In genomic region chr8:11498281-11498680, GRCm38 (mm10) we compare ENCODE assay signal across 8 mouse cellular contexts. TPM values are rescaled to one million over a fixed set of nuclear protein-coding genes. Genes with fewer than 3 reads are reported as not detected.
DNase-seq lines count a peak whose midpoint lies in the region; ATAC-seq and TF ChIP-seq lines count a peak whose summit lies in the region.

No protein-coding gene starts in this region.

- no peaks in the 10 kb centered on the region for H3K9me3 ChIP-seq in kidney, embryonic 16.5 days (ENCODE audit: low read length)
- no peaks in the 10 kb centered on the region for H3K9me3 ChIP-seq in embryonic facial prominence, embryonic 15.5 days (replicated peaks)
- no peaks in the 10 kb centered on the region for H3K9me3 ChIP-seq in limb, embryonic 14.5 days (ENCODE audit: control insufficient read depth, low read length)
- H3K9me3 ChIP-seq in neural tube, embryonic 13.5 days, result no peaks in the 10 kb centered on the region

- no peak for TF ChIP-seq POLR2A in limb, embryonic 14.5 days (IDR thresholded peaks at IDR 0.05; ENCODE audit: borderline replicate concordance, extremely low read depth, insufficient read depth, insufficient read length)

- no peak overlapping the region for H3K27ac ChIP-seq in kidney, embryonic 16.5 days (ENCODE audit: low read length)
- H3K27ac ChIP-seq in embryonic facial prominence, embryonic 15.5 days (replicated peaks), result 0 out of 2 replicates have a peak overlapping the region, but pooled peaks have one; percentile 44
- H3K27ac ChIP-seq in limb, embryonic 14.5 days (replicated peaks; ENCODE audit: low read depth, low read length), result no peak overlapping the region
- H3K27ac ChIP-seq in neural tube, embryonic 13.5 days (replicated peaks), result peak overlapping the region; percentile 91; the same call in 1 of the 2 replicates

- 76% methylated on average over 12 of the region's 12 CpGs for WGBS in kidney, embryonic 16.5 days
- WGBS in embryonic facial prominence, embryonic 15.5 days, result 59% methylated on average over 12 of the region's 12 CpGs
- WGBS in limb, embryonic 14.5 days, result 74% methylated on average over 12 of the region's 12 CpGs
- 83% methylated on average over 12 of the region's 12 CpGs for WGBS in neural tube, embryonic 13.5 days

- H3K9ac ChIP-seq in kidney, embryonic 16.5 days (replicated peaks; ENCODE audit: low read length), result peak overlapping the region; percentile 92
- H3K9ac ChIP-seq in embryonic facial prominence, embryonic 15.5 days, result peak overlapping the region; percentile 85; the same call in 1 of the 2 replicates
- peak overlapping the region; percentile 77; the same call in 1 of the 2 replicates for H3K9ac ChIP-seq in limb, embryonic 14.5 days (ENCODE audit: low read depth, low read length, severe bottlenecking)
- peak overlapping the region; percentile 91; the same call in 1 of the 2 replicates for H3K9ac ChIP-seq in neural tube, embryonic 13.5 days

- peaks cover 4% of the 10 kb centered on the region for H3K36me3 ChIP-seq in kidney, embryonic 16.5 days (ENCODE audit: insufficient read depth, low read length)
- peaks cover 13% of the 10 kb centered on the region for H3K36me3 ChIP-seq in embryonic facial prominence, embryonic 15.5 days
- H3K36me3 ChIP-seq in limb, embryonic 14.5 days (ENCODE audit: control insufficient read depth, insufficient read depth, low read length), result peaks cover 10% of the 10 kb centered on the region; the same call in 1 of the 2 replicates
- H3K36me3 ChIP-seq in neural tube, embryonic 13.5 days, result peaks cover 13% of the 10 kb centered on the region

- H3K4me1 ChIP-seq in kidney, embryonic 16.5 days (ENCODE audit: insufficient read depth, low read length), result peaks cover 18% of the 10 kb centered on the region
- peaks cover 24% of the 10 kb centered on the region for H3K4me1 ChIP-seq in embryonic facial prominence, embryonic 15.5 days
- H3K4me1 ChIP-seq in limb, embryonic 14.5 days (ENCODE audit: control insufficient read depth, insufficient read depth, low read length), result peaks cover 12% of the 10 kb centered on the region
- H3K4me1 ChIP-seq in neural tube, embryonic 13.5 days (replicated peaks), result peaks cover 30% of the 10 kb centered on the region

- H3K4me3 ChIP-seq in kidney, embryonic 16.5 days (ENCODE audit: low read length), result peak overlapping the region; percentile 95
- peak overlapping the region; percentile 94 for H3K4me3 ChIP-seq in embryonic facial prominence, embryonic 15.5 days (replicated peaks)
- H3K4me3 ChIP-seq in limb, embryonic 14.5 days (replicated peaks; ENCODE audit: low read length), result peak overlapping the region; percentile 87
- peak overlapping the region; percentile 84 for H3K4me3 ChIP-seq in neural tube, embryonic 13.5 days

- H3K27me3 ChIP-seq in kidney, embryonic 16.5 days (ENCODE audit: insufficient read depth, low read length), result no peaks in the 10 kb centered on the region
- peaks cover 11% of the 10 kb centered on the region; the same call in 1 of the 2 replicates for H3K27me3 ChIP-seq in embryonic facial prominence, embryonic 15.5 days
- no peaks in the 10 kb centered on the region for H3K27me3 ChIP-seq in limb, embryonic 14.5 days (ENCODE audit: control insufficient read depth, insufficient read depth, low read length)
- peaks cover 25% of the 10 kb centered on the region for H3K27me3 ChIP-seq in neural tube, embryonic 13.5 days

- DNase-seq in kidney, adult 11 months, result no peak
- no peak for DNase-seq in limb, embryonic 14.5 days (ENCODE audit: low spot score)
- DNase-seq in layer of hippocampus, postnatal 14 days (ENCODE audit: low spot score in 2 of 2), result no peak
- DNase-seq in frontal cortex, postnatal 10 days (ENCODE audit: low spot score in 2 of 2), result no peak

- ATAC-seq in kidney, embryonic 16.5 days (ENCODE audit: low FRiP score, low TSS enrichment), result no peak
- no peak for ATAC-seq in embryonic facial prominence, embryonic 15.5 days (ENCODE audit: insufficient number of reproducible peaks, low FRiP score, low TSS enrichment, low read depth)
- no peak for ATAC-seq in limb, embryonic 14.5 days (ENCODE audit: low FRiP score, low read depth)
- ATAC-seq in neural tube, embryonic 13.5 days (ENCODE audit: low read depth), result no peak
- no peak for ATAC-seq in granulocyte monocyte progenitor cell, adult 5-6 weeks (replicated peaks; ENCODE audit: poor library complexity, severe bottlenecking)

- H3K4me2 ChIP-seq in kidney, embryonic 16.5 days (replicated peaks; ENCODE audit: low read depth, low read length), result peak overlapping the region; percentile 64
- peak overlapping the region; percentile 84 for H3K4me2 ChIP-seq in embryonic facial prominence, embryonic 15.5 days (replicated peaks)
- H3K4me2 ChIP-seq in limb, embryonic 14.5 days (replicated peaks; ENCODE audit: low read depth, low read length, severe bottlenecking), result peak overlapping the region; percentile 78
- H3K4me2 ChIP-seq in neural tube, embryonic 13.5 days, result peak overlapping the region; percentile 69

RNA-seq across cellular contexts. Expression of gene Naxd, which starts 1.0 kb away (rescaled TPM):
- 125 and 132 TPM in 2 replicates for polyA plus RNA-seq in kidney, embryonic 16.5 days (2015; fragmentation: Nextera tagmentation; extraction: Ambion mirVana)
- polyA plus RNA-seq in embryonic facial prominence, embryonic 15.5 days (2015; fragmentation: Nextera tagmentation; extraction: Ambion mirVana), result 120 and 132 TPM in 2 replicates
- 117 and 129 TPM in 2 replicates for polyA plus RNA-seq in limb, embryonic 14.5 days (2012; rRNA removed)
- 112 and 118 TPM in 2 replicates for polyA plus RNA-seq in limb, embryonic 14.5 days (2014; fragmentation: Nextera tagmentation; extraction: Ambion mirVana)
- 148 and 150 TPM in 2 replicates for polyA plus RNA-seq in neural tube, embryonic 13.5 days (2015; fragmentation: Nextera tagmentation; extraction: Ambion mirVana)
- total RNA-seq in layer of hippocampus, postnatal 14 days (2021), result 10 to 100 TPM; 55.5 to 58.7 TPM
- total RNA-seq in granulocyte monocyte progenitor cell, adult 5-6 weeks (2014; fragmentation: Nextera tagmentation), result 69.3 and 72.1 TPM in 2 replicates
- 58.3 and 70.2 TPM in 2 replicates for total RNA-seq in granulocyte monocyte progenitor cell, adult 5-6 weeks (2017)

RNA-seq across cellular contexts. Expression of gene Rab20, which starts 19.8 kb away (rescaled TPM):
- polyA plus RNA-seq in kidney, embryonic 16.5 days (2015; fragmentation: Nextera tagmentation; extraction: Ambion mirVana), result 30.6 and 37.3 TPM in 2 replicates
- polyA plus RNA-seq in embryonic facial prominence, embryonic 15.5 days (2015; fragmentation: Nextera tagmentation; extraction: Ambion mirVana), result 2.0 and 2.1 TPM in 2 replicates
- 1.6 and 1.8 TPM in 2 replicates for polyA plus RNA-seq in limb, embryonic 14.5 days (2012; rRNA removed)
- polyA plus RNA-seq in limb, embryonic 14.5 days (2014; fragmentation: Nextera tagmentation; extraction: Ambion mirVana), result 1.7 and 2.1 TPM in 2 replicates
- polyA plus RNA-seq in neural tube, embryonic 13.5 days (2015; fragmentation: Nextera tagmentation; extraction: Ambion mirVana), result 1.4 and 1.5 TPM in 2 replicates
- under 1 TPM; 0.74 to 0.94 TPM for total RNA-seq in layer of hippocampus, postnatal 14 days (2021)
- 3.5 and 4.6 TPM in 2 replicates for total RNA-seq in granulocyte monocyte progenitor cell, adult 5-6 weeks (2014; fragmentation: Nextera tagmentation)
- 0.69 and 4.8 TPM in 2 replicates for total RNA-seq in granulocyte monocyte progenitor cell, adult 5-6 weeks (2017)

RNA-seq across cellular contexts. Expression of gene Cars2, which starts 52.3 kb away (rescaled TPM):
- polyA plus RNA-seq in kidney, embryonic 16.5 days (2015; fragmentation: Nextera tagmentation; extraction: Ambion mirVana), result 27.0 and 27.3 TPM in 2 replicates
- polyA plus RNA-seq in embryonic facial prominence, embryonic 15.5 days (2015; fragmentation: Nextera tagmentation; extraction: Ambion mirVana), result 28.7 and 31.4 TPM in 2 replicates
- 66.7 and 77.4 TPM in 2 replicates for polyA plus RNA-seq in limb, embryonic 14.5 days (2012; rRNA removed)
- polyA plus RNA-seq in limb, embryonic 14.5 days (2014; fragmentation: Nextera tagmentation; extraction: Ambion mirVana), result 26.4 and 27.5 TPM in 2 replicates
- 25.1 and 25.4 TPM in 2 replicates for polyA plus RNA-seq in neural tube, embryonic 13.5 days (2015; fragmentation: Nextera tagmentation; extraction: Ambion mirVana)
- total RNA-seq in layer of hippocampus, postnatal 14 days (2021), result 10 to 100 TPM; 20.5 to 22.4 TPM
- total RNA-seq in granulocyte monocyte progenitor cell, adult 5-6 weeks (2014; fragmentation: Nextera tagmentation), result 51.9 and 58.5 TPM in 2 replicates
- 38.4 and 39.0 TPM in 2 replicates for total RNA-seq in granulocyte monocyte progenitor cell, adult 5-6 weeks (2017)

RNA-seq across cellular contexts. Expression of gene Ing1, which starts 57.1 kb away (rescaled TPM):
- polyA plus RNA-seq in kidney, embryonic 16.5 days (2015; fragmentation: Nextera tagmentation; extraction: Ambion mirVana), result 34.0 and 37.9 TPM in 2 replicates
- polyA plus RNA-seq in embryonic facial prominence, embryonic 15.5 days (2015; fragmentation: Nextera tagmentation; extraction: Ambion mirVana), result 36.3 and 49.5 TPM in 2 replicates
- polyA plus RNA-seq in limb, embryonic 14.5 days (2012; rRNA removed), result 38.5 and 63.6 TPM in 2 replicates
- 42.9 and 49.7 TPM in 2 replicates for polyA plus RNA-seq in limb, embryonic 14.5 days (2014; fragmentation: Nextera tagmentation; extraction: Ambion mirVana)
- 54.4 and 56.9 TPM in 2 replicates for polyA plus RNA-seq in neural tube, embryonic 13.5 days (2015; fragmentation: Nextera tagmentation; extraction: Ambion mirVana)
- total RNA-seq in layer of hippocampus, postnatal 14 days (2021), result 10 to 100 TPM; 28.6 to 36.7 TPM
- total RNA-seq in granulocyte monocyte progenitor cell, adult 5-6 weeks (2014; fragmentation: Nextera tagmentation), result 33.8 and 43.3 TPM in 2 replicates
- total RNA-seq in granulocyte monocyte progenitor cell, adult 5-6 weeks (2017), result 40.8 and 49.2 TPM in 2 replicates

Comparison
In these comparisons a context has a peak if more than half of its experiments do, and no peak if none do; other contexts are left out.
1. H3K27ac ChIP-seq: peak in embryonic facial prominence, embryonic 15.5 days (single experiment) and neural tube, embryonic 13.5 days (single experiment); none in kidney, embryonic 16.5 days (single experiment) and limb, embryonic 14.5 days (single experiment).
2. RNA of gene Rab20, which starts 19.8 kb away (polyA plus RNA-seq): 30.6 to 37.3 TPM in kidney, embryonic 16.5 days; 2.0 to 2.1 TPM in embryonic facial prominence, embryonic 15.5 days, 1.6 to 2.1 TPM in limb, embryonic 14.5 days and 1.4 to 1.5 TPM in neural tube, embryonic 13.5 days; every median in the first group is over 10 times any median in the second.
3. Peak in every context shown above with its lines, with median percentiles within 50 percentile points of each other: H3K4me2 ChIP-seq, H3K4me3 ChIP-seq and H3K9ac ChIP-seq.